In genomic region chr1:162132908-162133641, GRCm38 (mm10) we compare ENCODE assay signal across 17 mouse cellular contexts.
DNase-seq lines count a peak whose midpoint lies in the region; ATAC-seq and TF ChIP-seq lines count a peak whose summit lies in the region.
"Had no signal": no experiment of that assay in that cellular context is flagged by ENCODE, and none has a peak within 500 bp of the region (broad histone marks: within the 10 kb centered on the region; RNA-seq: fewer than 3 reads in every experiment).

No protein-coding gene starts in this region.

- no peak for ATAC-seq in kidney, postnatal 0 days (replicated peaks; ENCODE audit: low FRiP score, low read depth)
- ATAC-seq in limb, embryonic 15.5 days (ENCODE audit: insufficient number of reproducible peaks, low FRiP score, low TSS enrichment, low read depth) = no peak
- no peak for ATAC-seq in midbrain, embryonic 16.5 days
- ATAC-seq: forebrain, postnatal 0 days had no signal

- peak overlapping the region; percentile 24; the same call in 1 of the 2 replicates for H3K4me3 ChIP-seq in gastrocnemius, adult 2 months
- no peak overlapping the region for H3K4me3 ChIP-seq in kidney, postnatal 0 days (replicated peaks; ENCODE audit: low read depth, low read length)
- H3K4me3 ChIP-seq in limb, embryonic 15.5 days = no peak overlapping the region
- no peak overlapping the region for H3K4me3 ChIP-seq in midbrain, embryonic 16.5 days (ENCODE audit: low read depth, low read length)
- H3K4me3 ChIP-seq: erythroblast, embryonic 14.5 days; neural tube, embryonic 13.5 days had no signal

- TF ChIP-seq CTCF in gastrocnemius, adult 2 months (IDR thresholded peaks at IDR 0.05) = no peak
- no peak for TF ChIP-seq CTCF in kidney, postnatal 0 days (IDR thresholded peaks at IDR 0.05; ENCODE audit: low read depth)

- intact Hi-C loops in gastrocnemius, adult 2 months (cut with DNase I) = no loop called here
- intact Hi-C loops in gastrocnemius, postnatal 36 days (cut with DNase I) = no loop called here

- 89% methylated on average over 8 of the region's 8 CpGs for WGBS in kidney, postnatal 0 days
- 81% methylated on average over 8 of the region's 8 CpGs for WGBS in limb, embryonic 15.5 days
- WGBS in midbrain, embryonic 16.5 days = 95% methylated on average over 8 of the region's 8 CpGs

- H3K9me3 ChIP-seq in kidney, postnatal 0 days (replicated peaks; ENCODE audit: low read length) = no peaks in the 10 kb centered on the region
- H3K9me3 ChIP-seq in limb, embryonic 15.5 days = no peaks in the 10 kb centered on the region
- H3K9me3 ChIP-seq in midbrain, embryonic 16.5 days (replicated peaks; ENCODE audit: control insufficient read depth, low read length, poor library complexity, severe bottlenecking) = no peaks in the 10 kb centered on the region
- H3K9me3 ChIP-seq: neural tube, embryonic 13.5 days had no signal

- peak overlapping the region; percentile 62 for H3K27ac ChIP-seq in gastrocnemius, adult 2 months
- H3K27ac ChIP-seq in kidney, postnatal 0 days = no peak overlapping the region
- H3K27ac ChIP-seq in limb, embryonic 15.5 days = peak overlapping the region; percentile 94
- no peak overlapping the region for H3K27ac ChIP-seq in midbrain, embryonic 16.5 days (ENCODE audit: low read length)
- H3K27ac ChIP-seq: liver, embryonic 14.5 days; neural tube, embryonic 13.5 days had no signal

- no peaks in the 10 kb centered on the region for H3K27me3 ChIP-seq in kidney, postnatal 0 days (ENCODE audit: insufficient read depth, low read length)
- no peaks in the 10 kb centered on the region for H3K27me3 ChIP-seq in limb, embryonic 15.5 days
- H3K27me3 ChIP-seq in midbrain, embryonic 16.5 days (ENCODE audit: control insufficient read depth, insufficient read depth, low read depth, low read length) = no peaks in the 10 kb centered on the region
- H3K27me3 ChIP-seq: neural tube, embryonic 13.5 days had no signal

- H3K9ac ChIP-seq in kidney, postnatal 0 days (ENCODE audit: low read depth, low read length) = no peak overlapping the region
- H3K9ac ChIP-seq in limb, embryonic 15.5 days = no peak overlapping the region
- H3K9ac ChIP-seq in midbrain, embryonic 16.5 days (ENCODE audit: low read depth, low read length) = no peak overlapping the region
- H3K9ac ChIP-seq: forebrain, postnatal 0 days; liver, embryonic 14.5 days; neural tube, embryonic 13.5 days had no signal

- H3K36me3 ChIP-seq in kidney, postnatal 0 days (ENCODE audit: insufficient read depth, low read length) = no peaks in the 10 kb centered on the region
- no peaks in the 10 kb centered on the region for H3K36me3 ChIP-seq in limb, embryonic 15.5 days
- H3K36me3 ChIP-seq in midbrain, embryonic 16.5 days (ENCODE audit: control insufficient read depth, insufficient read depth, low read length) = no peaks in the 10 kb centered on the region
- H3K36me3 ChIP-seq: neural tube, embryonic 13.5 days had no signal

- no peaks in the 10 kb centered on the region for H3K4me1 ChIP-seq in kidney, postnatal 0 days (replicated peaks; ENCODE audit: insufficient read depth, low read length)
- H3K4me1 ChIP-seq in limb, embryonic 15.5 days = peaks cover 16% of the 10 kb centered on the region
- peaks cover 7% of the 10 kb centered on the region; the same call in 1 of the 2 replicates for H3K4me1 ChIP-seq in midbrain, embryonic 16.5 days (ENCODE audit: control insufficient read depth, insufficient read depth, low read length)

- peak; percentile 24 for DNase-seq in gastrocnemius, adult 2 months
- DNase-seq in gastrocnemius, postnatal 36 days = no peak
- DNase-seq in kidney, postnatal 0 days (ENCODE audit: low spot score) = peak; percentile 21
- no peak for DNase-seq in kidney, adult 9 months
- peak; percentile 70 for DNase-seq in adipocyte (ENCODE audit: low spot score)
- DNase-seq in urinary bladder, postnatal 10 days (ENCODE audit: low spot score) = no peak
- DNase-seq: adrenal gland, postnatal 10 days; B cell, adult 2 months; cerebellum, adult 2 months; forebrain, postnatal 0 days; lung, postnatal 14 days; thymus, adult 18-20 months had no signal

- H3K4me2 ChIP-seq in kidney, postnatal 0 days (ENCODE audit: low read length) = no peak overlapping the region
- H3K4me2 ChIP-seq in limb, embryonic 15.5 days = no peak overlapping the region
- no peak overlapping the region for H3K4me2 ChIP-seq in midbrain, embryonic 16.5 days (ENCODE audit: low read length)
- H3K4me2 ChIP-seq: neural tube, embryonic 13.5 days had no signal

Comparison
In these comparisons a context has a peak if more than half of its experiments do, and no peak if none do; other contexts are left out.
1. DNase-seq: peak in gastrocnemius, adult 2 months (single experiment), kidney, postnatal 0 days (single experiment) and adipocyte (single experiment); none in gastrocnemius, postnatal 36 days (0 of 2), kidney, adult 9 months (single experiment) and urinary bladder, postnatal 10 days (single experiment).
2. H3K27ac ChIP-seq: peak in gastrocnemius, adult 2 months (single experiment) and limb, embryonic 15.5 days (single experiment); none in kidney, postnatal 0 days (single experiment) and midbrain, embryonic 16.5 days (single experiment).